Mouse (Mus musculus) E14TG2a.4 (cell line): ENCODE results near the gene Elob.

Experiments
- CTCF ChIP-seq: conservative IDR thresholded peaks from 2 replicates; pipeline ENCODE4 v1.5.1; 2014; ENCODE audit warnings: low read length
- POU5F1 ChIP-seq: IDR thresholded peaks from 2 replicates; pipeline ENCODE4 v1.6.1; 2014; ENCODE audit warnings: low read length, borderline replicate concordance

- no peak for TF ChIP-seq CTCF
- no peak for TF ChIP-seq POU5F1
Measured at GRCm38 (mm10) chr17:23786510-23786931, 42.4 kb downstream of the Elob start.
